Mouse (Mus musculus) intestine, postnatal 0 days (tissue): ENCODE results near the gene Ryr3. TPM values are rescaled to one million over a fixed set of nuclear protein-coding genes. Genes with fewer than 3 reads are reported as not detected.

Experiments used
- ATAC-seq: fragments of 200-750 bp; cut with Nextera tagmentation; 2 replicates; pipeline ENCODE4 v1.8.0; 2017; ENCODE audit warnings: mild to moderate bottlenecking, moderate TSS enrichment, moderate library complexity
- H3K27ac ChIP-seq: fragments of 300-500 bp; sonication (generic); 2 replicates; pipeline ENCODE4 v1.5.1; 2014; ENCODE audit warnings: mild to moderate bottlenecking, low read depth, low read length, moderate library complexity
- H3K27me3 ChIP-seq: fragments of 300-500 bp; sonication (generic); replicated peaks from 2 replicates; pipeline ENCODE4 v1.6.1; 2014; ENCODE audit warnings: low read length, mixed read lengths; ENCODE audit not compliant: control insufficient read depth, insufficient read depth
- H3K36me3 ChIP-seq: fragments of 300-500 bp; sonication (generic); 2 replicates; pipeline ENCODE4 v1.6.1; 2014; ENCODE audit warnings: mild to moderate bottlenecking, moderate library complexity; ENCODE audit not compliant: control insufficient read depth, insufficient read depth
- H3K4me1 ChIP-seq: fragments of 300-500 bp; sonication (generic); replicated peaks from 2 replicates; pipeline ENCODE4 v1.6.1; 2014; ENCODE audit warnings: antibody characterized with exemption, low read length, mixed read lengths; ENCODE audit not compliant: control insufficient read depth, insufficient read depth
- H3K4me2 ChIP-seq: fragments of 300-500 bp; sonication (generic); replicated peaks from 2 replicates; pipeline ENCODE4 v1.6.1; 2014; ENCODE audit warnings: low read depth, mild to moderate bottlenecking, moderate library complexity
- H3K4me3 ChIP-seq: fragments of 300-500 bp; sonication (generic); 2 replicates; pipeline ENCODE4 v1.5.1; 2014; ENCODE audit warnings: low read depth, low read length
- H3K9ac ChIP-seq: fragments of 300-500 bp; sonication (generic); 2 replicates; pipeline ENCODE4 v1.6.1; 2014; ENCODE audit warnings: mild to moderate bottlenecking, low read depth, low read length
- H3K9me3 ChIP-seq: fragments of 300-500 bp; sonication (generic); 2 replicates; pipeline ENCODE4 v1.6.1; 2016; ENCODE audit warnings: mixed run types; ENCODE audit not compliant: control insufficient read depth
- CTCF ChIP-seq: sonication (generic); IDR thresholded peaks from 2 replicates; pipeline ENCODE4 v1.5.1; 2016; ENCODE audit warnings: low read depth, mild to moderate bottlenecking, control low read depth, antibody characterized with exemption, moderate library complexity
- WGBS: fragments of 180-500 bp; shearing (Covaris S2); extraction: QIAGEN DNeasy Blood & Tissue Kit; methylation state at CpG from one replicate; pipeline ENCODE4 v1.1.7; 2014; 5-methylcytosine and 5-hydroxymethylcytosine counted together
- polyA plus RNA-seq: library from polyadenylated mRNA; unstranded; fragments of >200 nt; fragmentation: Nextera tagmentation; extraction: Ambion mirVana; gene quantifications from 2 replicates; pipeline ENCODE4 v1.2.1, GENCODE M21; 2015

The Ryr3 gene
- polyA plus RNA-seq, 1 experiment from 2014 or later: 0.73 TPM

GRCm38 (mm10) chr2:113030689-113031088 is 186.2 kb downstream of the Ryr3 start:
- H3K4me1 ChIP-seq: no peaks in the 10 kb centered on the region
- H3K4me3 ChIP-seq: no peak overlapping the region
- no peak for ATAC-seq
- H3K27ac ChIP-seq: no peak overlapping the region
- no peak for TF ChIP-seq CTCF
- WGBS: 88% methylated on average over 5 of the region's 5 CpGs
- H3K9me3 ChIP-seq: no peaks in the 10 kb centered on the region
- H3K9ac ChIP-seq: no peak overlapping the region
- no peaks in the 10 kb centered on the region for H3K36me3 ChIP-seq
- no peaks in the 10 kb centered on the region for H3K27me3 ChIP-seq
- H3K4me2 ChIP-seq: no peak overlapping the region

GRCm38 (mm10) chr2:113019896-113020295 is 197.0 kb downstream of the Ryr3 start:
- no peak overlapping the region for H3K9ac ChIP-seq
- H3K36me3 ChIP-seq: no peaks in the 10 kb centered on the region
- no peaks in the 10 kb centered on the region for H3K4me1 ChIP-seq
- H3K9me3 ChIP-seq: no peaks in the 10 kb centered on the region
- WGBS: 77% methylated on average over 7 of the region's 7 CpGs
- no peak overlapping the region for H3K4me2 ChIP-seq
- TF ChIP-seq CTCF: no peak
- H3K4me3 ChIP-seq: no peak overlapping the region
- H3K27ac ChIP-seq: no peak overlapping the region
- ATAC-seq: no peak
- H3K27me3 ChIP-seq: no peaks in the 10 kb centered on the region

GRCm38 (mm10) chr2:113018278-113018677 is 198.6 kb downstream of the Ryr3 start:
- H3K9ac ChIP-seq: no peak overlapping the region
- H3K4me1 ChIP-seq: no peaks in the 10 kb centered on the region
- no peak for ATAC-seq
- no peaks in the 10 kb centered on the region for H3K27me3 ChIP-seq
- no peak overlapping the region for H3K4me2 ChIP-seq
- no peak overlapping the region for H3K4me3 ChIP-seq
- H3K36me3 ChIP-seq: no peaks in the 10 kb centered on the region
- 61% methylated on average over 1 of the region's 1 CpGs for WGBS
- no peak overlapping the region for H3K27ac ChIP-seq
- TF ChIP-seq CTCF: no peak
- no peaks in the 10 kb centered on the region for H3K9me3 ChIP-seq

DNA sequence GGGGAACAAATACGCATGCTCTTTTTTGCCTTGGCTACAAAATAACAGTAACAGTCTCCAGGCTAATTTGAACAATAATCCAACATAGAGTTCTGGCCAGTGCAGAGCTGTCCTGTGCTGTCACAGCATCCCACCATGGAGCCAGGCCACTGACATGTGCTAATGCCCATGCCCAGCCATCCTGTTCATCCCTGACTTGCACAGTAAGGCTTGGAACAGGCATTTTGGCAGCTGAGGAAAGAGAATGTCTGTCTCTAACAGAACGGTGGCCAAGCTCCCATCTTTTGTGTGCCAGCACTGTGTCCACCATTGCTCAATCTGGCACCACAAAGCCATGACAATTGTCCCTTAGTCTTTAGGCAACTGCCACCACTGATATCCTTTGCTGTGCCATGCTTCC is 200.7 kb downstream of the Ryr3 start:
- H3K9ac ChIP-seq: no peak overlapping the region
- H3K4me1 ChIP-seq: no peaks in the 10 kb centered on the region
- H3K4me2 ChIP-seq: no peak overlapping the region
- no peak for TF ChIP-seq CTCF
- no peak overlapping the region for H3K27ac ChIP-seq
- no peaks in the 10 kb centered on the region for H3K36me3 ChIP-seq
- H3K9me3 ChIP-seq: no peaks in the 10 kb centered on the region
- H3K4me3 ChIP-seq: no peak overlapping the region
- H3K27me3 ChIP-seq: no peaks in the 10 kb centered on the region
- WGBS: 82% methylated on average over 2 of the region's 2 CpGs
- no peak for ATAC-seq

- no peak for ATAC-seq
- Histone ChIP-seq H3K4me1 (no peaks in the 10 kb centered on the region), H3K4me3 (no peak overlapping the region), H3K9ac (no peak overlapping the region), H3K4me2 (no peak overlapping the region), H3K27me3 (no peaks in the 10 kb centered on the region), H3K27ac (no peak overlapping the region), H3K9me3 (no peaks in the 10 kb centered on the region), H3K36me3 (no peaks in the 10 kb centered on the region)
- 49% methylated on average over 11 of the region's 11 CpGs for WGBS
- TF ChIP-seq CTCF: no peak
These were observed 207.7 kb downstream of the Ryr3 start for GRCm38 (mm10) chr2:113008961-113009740.

GRCm38 (mm10) chr2:112998498-112998897 is 218.4 kb downstream of the Ryr3 start:
- Histone ChIP-seq H3K4me1 (no peaks in the 10 kb centered on the region), H3K27me3 (no peaks in the 10 kb centered on the region), H3K9me3 (no peaks in the 10 kb centered on the region), H3K9ac (no peak overlapping the region), H3K36me3 (no peaks in the 10 kb centered on the region), H3K4me2 (no peak overlapping the region), H3K27ac (no peak overlapping the region), H3K4me3 (no peak overlapping the region)
- ATAC-seq: no peak
- 87% methylated on average over 3 of the region's 3 CpGs for WGBS
- TF ChIP-seq CTCF: no peak
